Mouse (Mus musculus) ES-Bruce4 (cell line): ENCODE results near the gene Ptpn21. TPM values are rescaled to one million over a fixed set of nuclear protein-coding genes. Genes with fewer than 3 reads are reported as not detected.

Experiments
- H3K27ac ChIP-seq: 2 replicates; pipeline ENCODE4 v1.5.1; 2012; ENCODE audit warnings: low read length, inconsistent platforms; ENCODE audit not compliant: insufficient read depth
- H3K27me3 ChIP-seq: 2 replicates; pipeline ENCODE4 v1.6.1; 2012; ENCODE audit warnings: mild to moderate bottlenecking, low read length, inconsistent platforms; ENCODE audit not compliant: control insufficient read depth, poor library complexity, insufficient read depth, severe bottlenecking
- H3K36me3 ChIP-seq: 2 replicates; pipeline ENCODE4 v1.6.1; 2012; ENCODE audit warnings: inconsistent platforms, mild to moderate bottlenecking, low read length, moderate library complexity; ENCODE audit not compliant: control insufficient read depth, poor library complexity, insufficient read depth, severe bottlenecking
- H3K4me1 ChIP-seq: one replicate; pipeline ENCODE4 v1.8.1; 2011; ENCODE audit warnings: low read length; ENCODE audit not compliant: control insufficient read depth, insufficient read depth
- H3K4me3 ChIP-seq: 2 replicates; pipeline ENCODE4 v1.5.1; 2011; ENCODE audit warnings: low read depth, mild to moderate bottlenecking, low read length
- H3K9ac ChIP-seq: 2 replicates; pipeline ENCODE4 v1.6.1; 2012; ENCODE audit warnings: low read depth, mild to moderate bottlenecking, inconsistent platforms; ENCODE audit not compliant: poor library complexity, severe bottlenecking
- H3K9me3 ChIP-seq: replicated peaks from 2 replicates; pipeline ENCODE4 v1.6.1; 2012; ENCODE audit warnings: mild to moderate bottlenecking, low read length, inconsistent platforms; ENCODE audit not compliant: control insufficient read depth, poor library complexity, insufficient read depth, severe bottlenecking
- CTCF ChIP-seq: IDR thresholded peaks from one replicate; pipeline ENCODE4 v1.8.1; 2011; ENCODE audit warnings: low read depth, low read length
- EP300 ChIP-seq: IDR thresholded peaks from 2 replicates; pipeline ENCODE4 v1.6.1; 2011; ENCODE audit warnings: low read depth, low read length; ENCODE audit not compliant: insufficient read depth
- POLR2A ChIP-seq: IDR thresholded peaks from one replicate; pipeline ENCODE4 v1.8.1; 2011; ENCODE audit warnings: low read length; ENCODE audit not compliant: insufficient read depth
- polyA plus RNA-seq: library from polyadenylated mRNA; stranded (reverse); fragments of >200 nt; gene quantifications from 2 replicates; pipeline ENCODE4 v1.2.4, GENCODE M21; 2011; ENCODE audit warnings: low read depth; ENCODE audit not compliant: missing spikeins, insufficient read depth, insufficient read length

Gene Ptpn21
- polyA plus RNA-seq, 1 experiment = 25.0 TPM

GRCm38 (mm10) chr12:98730682-98731081 lies 6.5 kb downstream of the Ptpn21 start:
- TF ChIP-seq EP300 (no peak), CTCF (no peak), POLR2A (no peak)
- Histone ChIP-seq H3K9ac (no peak overlapping the region), H3K27ac (no peak overlapping the region), H3K9me3 (no peaks in the 10 kb centered on the region), H3K4me3 (no peak overlapping the region), H3K27me3 (no peaks in the 10 kb centered on the region), H3K4me1 (peaks cover 2% of the 10 kb centered on the region), H3K36me3 (no peaks in the 10 kb centered on the region)

GRCm38 (mm10) chr12:98727186-98727585 lies 10.0 kb downstream of the Ptpn21 start:
- Histone ChIP-seq H3K4me1 (peaks cover 4% of the 10 kb centered on the region), H3K4me3 (no peak overlapping the region), H3K36me3 (no peaks in the 10 kb centered on the region), H3K27me3 (no peaks in the 10 kb centered on the region), H3K9me3 (no peaks in the 10 kb centered on the region), H3K27ac (no peak overlapping the region), H3K9ac (no peak overlapping the region)
- TF ChIP-seq POLR2A (no peak), CTCF (no peak), EP300 (no peak)

GRCm38 (mm10) chr12:98726078-98726477 lies 11.1 kb downstream of the Ptpn21 start:
- no peak for TF ChIP-seq CTCF
- 0 out of 2 replicates have a peak, but pooled peaks have one; percentile 31 for TF ChIP-seq EP300
- Histone ChIP-seq H3K9ac (no peak overlapping the region), H3K27me3 (no peaks in the 10 kb centered on the region), H3K4me1 (peaks cover 4% of the 10 kb centered on the region), H3K27ac (no peak overlapping the region), H3K36me3 (no peaks in the 10 kb centered on the region), H3K4me3 (no peak overlapping the region), H3K9me3 (no peaks in the 10 kb centered on the region)

GRCm38 (mm10) chr12:98724976-98725375 lies 12.2 kb downstream of the Ptpn21 start:
- H3K9me3 ChIP-seq = no peaks in the 10 kb centered on the region
- H3K36me3 ChIP-seq = no peaks in the 10 kb centered on the region
- no peak overlapping the region for H3K4me3 ChIP-seq
- TF ChIP-seq EP300 (peak; percentile 72; the same call in 1 of the 2 replicates), CTCF (no peak)
- no peak overlapping the region for H3K9ac ChIP-seq
- no peaks in the 10 kb centered on the region for H3K27me3 ChIP-seq
- peaks cover 4% of the 10 kb centered on the region for H3K4me1 ChIP-seq
- H3K27ac ChIP-seq = no peak overlapping the region

GRCm38 (mm10) chr12:98724224-98724623 lies 13.0 kb downstream of the Ptpn21 start:
- Histone ChIP-seq H3K27me3 (no peaks in the 10 kb centered on the region), H3K27ac (no peak overlapping the region), H3K9ac (no peak overlapping the region), H3K4me1 (peaks cover 4% of the 10 kb centered on the region), H3K36me3 (no peaks in the 10 kb centered on the region), H3K9me3 (no peaks in the 10 kb centered on the region), H3K4me3 (no peak overlapping the region)
- TF ChIP-seq CTCF = no peak
- TF ChIP-seq EP300 = no peak
- no peak for TF ChIP-seq POLR2A

- Histone ChIP-seq H3K4me1 (peaks cover 2% of the 10 kb centered on the region), H3K27me3 (no peaks in the 10 kb centered on the region), H3K9ac (no peak overlapping the region), H3K27ac (no peak overlapping the region), H3K4me3 (no peak overlapping the region), H3K36me3 (no peaks in the 10 kb centered on the region), H3K9me3 (no peaks in the 10 kb centered on the region)
- no peak for TF ChIP-seq EP300
- no peak for TF ChIP-seq CTCF
- no peak for TF ChIP-seq POLR2A
These were observed 16.2 kb downstream of the Ptpn21 start for GRCm38 (mm10) chr12:98721030-98721429.
